Mouse (Mus musculus) ovary, postnatal 36 days (tissue): Measurements from ENCODE around the gene Atpif1.
A peak's percentile ranks its signal among the peaks of the same experiment; 100 is the strongest.
"Not testable (repeated sequence)": the region's sequence is repeated elsewhere in the genome, so short reads cannot be mapped to it uniquely, and the experiment has no call there.

Experiments
- DNase-seq: peaks from one replicate; pipeline ENCODE4 v3.0.0; 2022; ENCODE audit warnings: low spot score, mixed read lengths

The Atpif1 gene

DNA sequence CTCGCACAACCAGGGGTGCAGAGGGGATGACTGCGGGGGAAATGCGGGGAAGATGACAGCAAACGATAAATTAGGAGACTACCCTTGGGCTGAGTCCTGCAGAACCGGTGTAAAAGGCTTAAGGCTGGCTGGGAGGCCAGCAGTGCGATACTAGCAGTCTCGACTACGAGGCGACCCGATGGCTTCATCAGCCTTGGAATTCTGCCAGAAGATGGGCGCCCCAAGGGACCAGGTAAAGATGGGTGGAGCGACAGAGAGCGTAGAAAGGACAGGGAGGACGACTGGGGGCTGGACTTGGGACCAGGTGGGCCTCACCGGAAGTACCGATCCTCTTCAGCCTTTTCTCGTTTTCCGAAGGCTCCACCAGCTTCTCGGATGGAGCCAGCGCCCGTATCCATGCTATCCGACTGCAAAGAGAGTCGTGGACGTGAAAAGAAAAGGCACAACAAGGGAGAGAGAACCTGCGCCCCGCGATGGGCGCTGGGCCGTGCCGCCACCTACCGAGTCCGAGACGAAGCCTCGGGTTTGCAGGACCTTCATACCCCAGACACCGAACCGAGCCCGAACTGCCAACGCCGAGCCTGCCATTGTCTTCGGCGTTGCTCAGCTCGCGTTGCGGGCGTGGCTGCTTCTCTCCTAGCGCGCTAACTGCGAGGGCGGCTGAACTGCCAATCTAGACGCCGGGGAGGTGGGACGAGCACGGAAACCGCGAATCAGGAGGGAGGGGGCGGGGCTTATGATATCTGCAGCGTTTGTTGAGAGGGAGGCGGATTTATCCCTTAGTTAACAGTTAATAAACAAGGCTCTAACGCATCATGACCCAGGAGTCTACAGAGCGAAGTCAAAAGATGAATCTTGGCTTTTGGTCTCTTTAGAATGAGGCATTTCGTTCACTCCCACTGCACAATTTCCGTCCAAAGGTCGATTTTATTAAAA, at the start of gene Atpif1:
Gene Atpif1, minus strand, starts transcription at position 679 of the 936 bp plus-strand sequence.
- DNase-seq = peak; percentile 88

DNA sequence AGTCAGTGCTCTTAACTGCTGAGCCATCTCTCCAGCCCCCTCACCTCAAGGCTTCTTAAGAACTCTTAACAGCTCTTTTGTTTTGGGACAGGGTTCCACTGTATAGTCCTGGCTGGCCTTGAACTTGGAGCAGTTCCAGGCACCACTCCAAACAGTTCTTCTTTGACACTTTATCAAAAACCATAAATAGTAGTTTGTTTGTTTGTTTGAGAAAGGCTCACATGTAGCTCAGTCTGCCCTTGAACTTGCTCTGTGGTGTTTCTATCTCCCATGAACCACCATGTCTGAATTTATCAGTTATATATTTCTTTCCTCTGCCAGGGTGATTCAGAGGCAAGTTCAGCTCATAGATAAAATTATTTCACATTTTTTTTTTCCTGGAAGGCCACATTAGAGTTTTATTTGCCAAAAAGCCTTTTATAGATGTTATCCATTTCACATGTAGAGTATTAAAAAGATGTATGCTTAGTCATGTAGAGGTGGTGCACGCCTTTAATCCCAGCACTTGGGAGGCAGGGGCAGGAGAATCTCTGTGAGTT, 41.4 kb upstream of the Atpif1 start:
- DNase-seq = no peak

DNA sequence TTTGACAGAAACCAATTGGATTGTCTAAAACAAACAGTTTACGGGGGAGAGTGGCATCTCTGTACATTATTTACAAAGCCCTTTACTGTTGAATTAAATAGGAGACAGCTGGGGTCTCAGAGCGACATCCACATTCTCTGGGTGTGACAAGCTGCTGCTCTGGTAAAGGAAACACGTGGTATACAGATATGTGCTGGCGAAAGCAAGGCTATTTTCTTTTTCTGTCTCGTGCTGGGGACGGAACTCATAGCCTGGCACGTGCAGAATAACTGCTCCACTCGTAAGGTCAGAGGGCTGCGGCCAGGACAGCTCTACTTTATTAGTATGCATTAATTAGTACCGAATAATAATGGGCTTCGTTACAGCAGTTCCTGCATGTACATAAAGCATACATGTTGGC, 39.9 kb upstream of the Atpif1 start:
- DNase-seq = no peak

DNA sequence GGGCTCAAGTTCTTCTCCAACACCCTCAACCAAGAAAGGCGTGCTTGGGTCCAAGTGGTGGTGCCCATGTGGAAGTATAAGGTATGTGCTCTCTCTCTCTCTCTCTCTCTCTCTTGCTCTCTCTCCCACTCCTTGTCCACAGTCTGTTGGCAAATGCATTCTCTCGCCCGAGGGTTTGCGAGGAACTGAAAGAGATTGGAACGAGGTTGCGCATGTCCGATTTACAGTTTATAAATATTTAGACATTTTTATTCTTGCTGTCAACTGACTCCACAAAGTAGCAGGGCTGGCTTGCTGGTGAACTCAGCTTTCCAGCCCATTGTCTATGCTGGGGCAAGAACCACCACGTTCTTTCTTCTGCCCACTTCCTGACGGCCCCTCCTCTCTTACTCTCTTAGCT, 37.7 kb upstream of the Atpif1 start:
- no peak for DNase-seq

DNA sequence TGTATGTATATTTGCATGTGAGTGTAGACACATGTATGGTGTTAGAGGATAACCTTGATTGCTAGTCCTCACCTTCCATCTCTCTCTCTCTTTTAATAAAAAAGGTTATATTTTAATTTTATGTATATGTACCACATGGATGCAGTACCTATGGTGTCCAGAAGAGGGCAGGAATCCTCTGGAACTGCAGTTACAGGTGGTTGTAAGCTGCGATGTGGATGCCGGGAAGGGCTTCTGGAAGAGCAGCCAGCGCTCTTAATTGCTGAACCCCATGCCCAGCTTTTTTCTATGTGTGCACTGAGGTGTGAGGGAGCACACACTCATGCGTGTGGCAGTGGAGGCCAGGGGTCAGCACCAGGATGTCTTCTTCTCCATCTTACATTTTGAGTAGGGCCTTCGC, 35.7 kb upstream of the Atpif1 start:
- DNase-seq = no peak

DNA sequence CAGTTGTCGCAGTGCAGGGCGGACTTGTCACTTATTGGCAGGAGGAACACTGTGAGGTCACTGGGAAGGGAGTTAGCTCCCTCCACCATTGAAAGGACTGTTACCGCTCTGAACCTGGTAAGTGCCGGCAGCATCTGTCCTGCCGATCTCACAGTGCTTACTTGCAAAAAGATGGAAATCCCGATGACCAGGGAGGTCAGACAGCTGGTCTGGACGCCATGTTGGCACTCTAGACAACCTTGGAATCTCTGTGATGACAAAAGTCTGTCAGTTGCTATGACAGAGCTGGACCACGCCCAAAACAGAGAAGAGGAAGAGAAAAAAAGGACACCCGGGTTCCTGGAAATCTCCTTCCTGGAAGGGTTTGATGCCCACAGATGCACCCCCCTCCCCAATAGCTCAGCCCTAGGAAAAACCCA, 33.9 kb upstream of the Atpif1 start:
- DNase-seq = no peak

DNA sequence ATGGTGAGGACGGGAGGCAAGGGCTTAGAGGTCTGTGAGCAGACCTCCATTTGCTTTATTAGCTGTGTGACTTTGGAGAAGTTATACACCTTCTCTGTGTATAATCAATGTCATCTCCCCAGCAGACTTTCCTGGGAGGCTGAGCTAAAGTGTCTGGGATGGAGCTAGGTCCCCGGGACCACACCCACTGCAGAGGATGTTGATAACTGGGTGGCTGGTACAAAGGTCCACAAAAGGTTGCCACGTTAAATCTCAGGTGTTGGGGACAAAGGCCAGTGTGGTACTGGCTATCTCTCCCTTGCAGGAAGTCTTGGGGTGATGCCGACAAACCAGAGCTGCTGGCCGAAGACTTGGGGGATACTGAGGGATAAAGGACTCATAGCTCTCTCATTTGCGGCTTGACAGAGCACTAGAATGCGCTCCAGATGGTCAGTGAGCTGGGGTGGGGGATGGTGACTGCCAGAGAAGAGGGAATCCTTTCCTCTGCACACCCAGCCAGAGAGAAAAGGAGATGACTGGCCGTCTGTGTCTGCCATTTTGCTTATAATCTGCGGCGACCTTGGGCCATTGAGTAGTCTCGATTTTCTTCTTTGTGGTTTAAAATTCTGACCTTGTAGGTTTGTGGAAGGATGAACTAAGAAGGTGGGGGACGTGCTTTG, 31.8 kb upstream of the Atpif1 start:
- DNase-seq = no peak

DNA sequence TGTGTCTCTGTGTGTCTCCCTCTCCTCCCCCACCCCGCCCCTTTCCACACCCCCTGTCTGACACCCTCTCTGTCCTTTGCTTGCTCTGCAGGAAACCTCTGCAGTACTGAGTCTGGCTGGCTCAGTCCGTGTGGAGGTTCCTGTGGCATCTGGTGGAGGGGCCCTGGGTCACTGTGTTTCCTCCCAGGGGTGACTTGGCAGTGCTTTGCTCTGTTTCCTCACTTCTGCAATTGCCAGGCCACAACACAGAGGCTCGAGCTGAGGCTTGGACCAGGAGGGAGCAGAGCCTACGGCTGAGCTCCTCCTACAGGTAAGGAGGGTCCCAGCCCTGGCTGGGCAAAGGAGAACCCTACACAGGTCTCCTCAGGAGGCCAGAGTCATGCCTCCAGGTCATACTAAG, 30.5 kb upstream of the Atpif1 start, which contains the start of gene Ptafr:
Gene Ptafr, plus strand, starts transcription at position 103 of the 400 bp plus-strand sequence.
- peak; percentile 28 for DNase-seq

DNA sequence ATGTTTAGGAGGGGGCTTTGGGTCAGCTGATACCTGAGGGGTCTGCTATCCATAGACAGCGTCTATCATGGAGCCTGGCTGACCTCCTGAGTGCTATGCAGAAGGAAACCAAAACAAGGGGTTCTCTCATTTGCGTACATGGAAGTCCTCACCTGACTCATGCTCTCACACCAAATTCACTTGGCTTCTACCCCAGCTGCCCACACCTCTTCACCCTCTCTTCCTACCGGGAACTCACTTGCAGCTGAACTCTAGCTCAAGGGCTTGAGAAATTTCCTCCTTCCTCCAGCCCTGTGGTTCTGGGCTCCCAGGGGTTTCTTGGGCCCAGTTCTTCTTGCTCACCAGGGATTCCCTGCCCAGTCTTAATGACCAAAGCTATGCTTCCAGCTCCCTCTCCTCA, 29.8 kb upstream of the Atpif1 start:
- no peak for DNase-seq

DNA sequence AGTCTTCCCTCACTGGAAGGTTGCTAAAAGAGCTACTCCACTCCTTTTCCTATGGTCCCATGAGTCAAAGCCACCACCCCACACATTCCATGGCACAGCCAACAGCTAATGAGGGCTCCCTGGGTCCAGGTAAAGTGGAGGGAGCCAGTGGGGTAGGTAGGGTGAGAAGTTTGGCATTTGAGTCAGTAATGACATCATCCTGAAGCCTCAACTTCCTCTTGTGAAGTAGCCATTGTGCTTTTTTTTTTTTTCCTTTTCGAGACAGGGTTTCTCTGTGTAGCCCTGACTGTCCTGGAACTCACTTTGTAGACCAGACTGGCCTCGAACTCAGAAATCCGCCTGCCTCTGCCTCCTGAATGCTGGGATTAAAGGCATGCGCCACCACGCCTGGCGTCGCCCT, 22.1 kb upstream of the Atpif1 start:
- not testable (repeated sequence) for DNase-seq

DNA sequence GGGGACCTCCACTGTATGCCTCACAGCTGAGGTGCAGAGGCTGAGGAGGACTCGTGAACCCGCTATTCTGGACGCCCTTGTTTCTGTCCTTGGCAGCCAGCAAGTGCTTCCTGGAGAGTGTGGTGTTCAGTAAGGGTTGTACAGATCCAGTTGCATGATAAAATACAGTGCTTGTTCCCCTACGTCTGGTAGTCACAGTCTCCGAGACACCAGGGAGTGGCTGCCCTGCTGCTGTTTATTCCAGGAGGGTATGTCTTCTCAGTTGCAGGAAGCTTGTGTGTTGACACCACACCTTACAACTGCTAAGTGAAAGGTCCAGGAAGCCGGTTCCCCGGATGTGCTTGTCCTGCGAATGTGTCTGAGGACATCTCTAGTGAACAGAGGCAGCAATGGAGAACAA, 21.2 kb upstream of the Atpif1 start:
- no peak for DNase-seq

DNA sequence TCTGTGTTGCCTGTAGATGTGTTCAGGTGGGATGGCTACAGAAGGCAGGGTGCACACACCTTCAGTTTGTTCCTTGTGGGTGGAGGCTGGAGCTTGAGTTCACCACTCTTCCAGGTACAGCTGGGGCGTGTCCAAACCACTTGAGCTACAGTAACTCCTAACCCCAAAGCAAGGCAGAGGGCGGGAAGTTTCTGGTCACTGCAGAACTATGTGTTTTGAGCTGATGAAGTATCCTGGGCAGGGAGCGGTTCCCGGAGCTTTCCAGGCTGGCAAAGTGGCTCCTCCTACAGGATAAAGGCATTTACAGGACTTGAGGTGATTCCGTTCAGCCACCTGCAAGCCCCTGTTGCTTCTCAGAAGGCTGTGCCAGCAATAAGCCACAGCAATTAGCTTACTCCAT, 20.8 kb upstream of the Atpif1 start:
- DNase-seq = no peak

DNA sequence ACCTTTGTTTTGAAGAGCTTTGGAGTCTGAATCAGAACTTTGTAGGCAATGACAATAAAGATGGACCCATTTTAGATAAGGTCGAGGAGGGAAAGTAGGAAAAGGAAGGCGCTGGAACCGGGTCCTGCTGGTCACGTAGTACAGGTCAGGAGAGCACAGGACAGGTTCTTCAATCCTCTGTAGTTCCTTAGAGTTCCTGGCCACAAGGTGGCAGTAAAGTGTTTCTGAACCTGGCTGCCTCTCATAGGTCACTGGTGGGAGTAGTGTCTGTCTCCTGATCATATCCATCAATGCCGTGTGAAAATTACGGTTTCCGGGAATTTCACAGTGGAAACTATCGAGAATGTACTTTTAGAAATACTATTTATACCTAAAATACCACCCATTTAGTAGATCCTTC, 12.4 kb upstream of the Atpif1 start:
- DNase-seq = peak; percentile 27

DNA sequence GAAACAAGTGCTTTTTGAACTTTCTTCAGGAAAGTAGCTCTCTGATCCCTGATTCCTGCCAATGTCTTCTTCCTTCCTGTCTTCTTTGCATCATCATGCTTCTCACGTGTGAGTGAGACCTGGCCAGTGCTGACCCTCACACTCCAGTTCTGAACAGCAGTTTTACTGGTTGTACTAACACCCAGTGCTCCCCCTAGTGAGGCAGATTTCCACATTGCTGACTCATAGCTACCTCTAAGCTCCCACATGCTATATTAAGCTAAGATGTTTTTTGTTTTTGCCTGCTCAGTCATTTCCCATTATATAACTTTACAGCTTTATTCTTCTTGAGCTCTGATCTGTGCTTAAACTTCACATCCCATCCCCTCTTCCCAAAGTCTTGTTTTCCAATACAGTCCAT, 9.3 kb upstream of the Atpif1 start:
- no peak for DNase-seq

DNA sequence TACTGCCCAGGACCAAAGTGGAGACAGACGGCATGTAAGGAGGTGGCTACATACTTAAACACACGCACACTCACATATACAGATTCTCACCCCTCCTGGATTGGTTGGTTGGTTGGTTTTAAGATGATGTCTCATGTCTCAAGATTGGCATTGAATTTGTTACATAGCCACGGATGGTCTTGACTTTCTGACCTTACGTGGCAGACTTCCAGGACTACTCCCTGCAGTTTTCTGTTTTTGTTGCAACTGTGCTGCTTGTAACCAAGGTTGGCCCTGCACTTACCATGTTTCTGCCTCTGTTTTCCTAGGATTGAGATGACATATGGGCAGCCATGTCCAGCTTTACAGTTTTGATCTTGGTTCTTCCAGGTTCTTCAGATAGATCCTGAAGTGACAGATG, 8.0 kb upstream of the Atpif1 start:
- DNase-seq = no peak

DNA sequence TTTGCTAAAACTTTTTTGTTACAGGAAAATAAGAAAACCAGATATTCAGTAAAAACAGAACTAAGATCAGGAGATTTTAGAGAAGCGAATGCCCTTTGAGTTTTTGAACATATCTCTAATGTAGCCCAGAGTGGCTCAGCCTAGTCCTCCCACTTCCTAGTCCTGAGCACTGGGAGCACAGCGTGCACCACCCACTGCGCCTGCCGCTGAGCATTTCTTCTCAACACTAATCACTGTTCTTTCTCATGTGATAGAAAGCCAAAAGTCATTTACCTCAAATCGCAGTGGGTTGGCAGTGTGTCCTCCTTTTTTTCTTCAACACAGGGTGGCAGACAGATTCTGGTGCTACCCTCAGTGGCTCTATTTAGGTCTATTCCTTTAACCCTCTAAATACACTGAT, 6.0 kb upstream of the Atpif1 start:
- DNase-seq = no peak

DNA sequence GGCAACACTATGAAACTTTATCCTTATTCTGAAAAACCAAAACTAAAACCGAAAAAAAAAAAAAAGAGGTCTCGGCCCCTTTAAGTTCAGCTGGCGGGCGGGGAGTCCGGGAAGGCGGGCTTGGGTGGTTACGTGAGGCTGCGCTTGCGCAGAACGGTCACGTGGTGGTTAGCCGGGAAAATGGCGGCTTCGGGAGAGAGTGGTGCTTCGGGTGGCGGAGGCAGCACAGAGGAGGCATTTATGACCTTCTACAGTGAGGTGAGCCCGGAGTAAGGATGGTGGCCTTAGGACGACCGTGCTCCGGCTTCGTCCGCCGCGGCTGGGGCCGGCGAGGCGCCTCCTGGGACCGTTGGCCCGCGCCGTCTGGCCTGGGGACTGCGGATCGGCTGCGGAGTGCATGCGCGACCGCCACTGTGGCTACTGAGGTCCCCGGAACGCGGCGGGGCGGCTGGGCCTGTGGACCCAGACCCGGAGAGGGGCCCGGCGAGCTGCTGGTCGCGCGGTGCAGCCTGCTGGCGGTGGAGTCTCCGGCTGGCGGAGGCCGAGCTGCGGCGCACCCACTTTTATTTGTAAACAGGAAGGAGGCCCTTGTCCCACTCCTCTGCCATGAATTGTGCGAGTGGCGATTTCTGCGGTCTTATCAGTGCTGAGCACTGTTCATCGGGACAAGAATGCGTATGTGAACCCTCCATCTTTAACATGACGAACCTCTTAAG, 2.1 kb upstream of the Atpif1 start, which contains the start of gene Dnajc8:
Gene Dnajc8, plus strand, starts transcription at position 145 of the 716 bp plus-strand sequence.
- DNase-seq = peak; percentile 93

DNA sequence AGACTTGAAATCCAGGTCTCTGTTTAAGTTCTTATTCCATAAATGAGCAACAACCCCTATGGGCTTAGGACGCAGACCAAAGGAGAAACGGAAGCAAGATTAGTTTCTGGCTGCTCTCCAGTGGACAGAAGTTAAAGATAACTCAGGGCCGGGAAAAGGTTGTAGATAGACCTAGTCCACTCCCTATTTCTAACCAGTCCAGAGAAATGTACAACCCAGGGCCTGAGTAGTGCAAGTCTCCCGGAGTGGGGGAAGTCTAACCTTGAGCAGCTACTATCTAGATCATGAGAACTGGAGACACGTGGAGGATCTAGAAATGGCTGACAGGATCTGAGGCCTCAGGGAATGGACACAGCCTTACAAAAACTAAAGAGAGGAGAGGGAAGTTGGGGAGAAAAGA, 963 bp downstream of the Atpif1 start:
- no peak for DNase-seq

DNA sequence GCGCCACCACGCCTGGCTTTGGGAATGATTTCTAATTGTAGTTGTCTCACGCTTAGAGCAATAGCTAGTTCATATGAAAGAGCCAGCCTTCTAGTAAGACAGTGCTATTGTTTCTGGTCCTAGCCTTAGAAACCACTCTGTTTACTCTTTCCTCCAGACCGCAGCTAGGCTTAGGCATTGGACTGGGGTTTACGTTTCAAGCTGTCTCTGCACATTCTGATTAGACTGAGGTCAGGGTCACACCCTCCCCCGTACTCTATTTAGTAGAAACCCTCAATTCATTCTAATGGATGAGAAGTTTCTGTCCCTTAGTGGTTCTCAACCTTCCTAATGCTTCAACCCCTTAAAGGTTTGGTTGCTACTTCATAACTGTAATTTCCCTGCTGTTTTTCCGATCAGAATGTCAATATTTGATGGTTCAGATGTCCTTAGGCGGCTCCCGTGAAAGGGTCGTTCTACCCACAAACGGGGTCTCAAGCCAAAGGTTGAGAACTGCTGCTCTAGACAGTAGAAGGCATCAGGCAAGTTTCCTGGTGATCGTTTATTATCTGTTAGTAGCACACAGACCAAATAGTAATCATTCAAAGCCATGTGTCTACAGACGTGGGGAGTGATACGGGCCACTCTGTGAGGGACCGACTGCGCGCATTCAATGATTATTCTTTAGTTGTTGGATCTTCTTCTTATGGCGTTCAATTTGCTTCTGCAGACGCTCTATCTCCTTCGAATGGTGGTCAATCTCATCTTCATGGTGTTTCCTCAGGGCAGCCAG, 3.2 kb downstream of the Atpif1 start:
- DNase-seq = no peak

DNA sequence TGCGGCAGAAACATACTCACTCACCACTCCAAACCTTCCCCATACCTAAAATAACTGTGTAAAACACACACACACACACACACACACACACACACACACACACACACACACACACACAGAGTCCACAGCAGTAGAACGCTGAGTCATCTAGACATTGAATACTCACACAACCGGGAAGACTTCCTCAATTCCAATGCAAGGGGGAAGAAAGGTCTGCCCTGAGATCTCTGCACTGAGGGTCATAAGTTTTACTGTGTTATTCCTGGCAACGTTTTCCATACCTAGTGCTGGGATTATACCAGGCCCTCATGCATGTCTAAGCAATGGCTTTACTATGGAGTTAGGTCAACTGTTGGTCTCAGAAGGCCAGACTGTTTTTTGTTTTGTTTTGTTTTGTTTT, 4.1 kb downstream of the Atpif1 start:
- DNase-seq = no peak

DNA sequence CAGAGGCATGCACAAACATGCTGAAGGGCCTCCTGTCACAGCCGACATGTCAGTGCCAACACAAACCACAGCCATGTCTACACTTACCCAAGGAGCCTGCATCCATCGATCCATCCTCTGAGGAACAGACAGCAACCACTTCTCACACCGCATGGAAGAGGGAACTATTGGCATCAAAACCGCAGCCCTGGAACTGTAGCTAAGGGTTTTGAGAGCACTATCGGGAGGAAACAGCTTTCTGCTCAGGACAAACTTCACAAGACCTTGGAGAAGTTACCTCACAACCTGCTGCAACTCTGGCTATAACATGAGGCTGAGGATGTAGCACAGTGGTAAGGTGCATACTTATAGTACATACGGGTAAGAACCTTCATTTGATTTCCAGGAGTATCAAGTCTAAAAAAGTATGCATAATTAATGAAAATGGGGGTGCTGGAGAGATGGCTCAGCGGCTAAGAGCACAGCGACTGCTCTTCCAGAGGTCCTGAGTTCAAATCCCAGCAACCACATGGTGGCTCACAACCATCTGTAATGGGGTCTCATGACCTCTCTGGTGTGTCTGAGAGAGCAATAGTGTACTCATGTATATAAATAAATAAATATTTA, 5.4 kb downstream of the Atpif1 start:
- no peak for DNase-seq
